Mouse (Mus musculus) testis, adult 2 months (tissue): ENCODE measurements around the gene Epb41l3.

Experiments used
- CTCF ChIP-seq: fragments of 200-500 bp; IDR thresholded peaks from 2 replicates; pipeline ENCODE4 v1.5.1; 2012; ENCODE audit warnings: low read depth, mild to moderate bottlenecking, inconsistent platforms, low read length, moderate library complexity; ENCODE audit not compliant: control insufficient read depth, insufficient read depth, insufficient replicate concordance
- POLR2A ChIP-seq: fragments of 200-500 bp; IDR thresholded peaks from 2 replicates; pipeline ENCODE4 v1.6.1; 2012; ENCODE audit warnings: low read depth, mild to moderate bottlenecking, inconsistent platforms, low read length, moderate library complexity; ENCODE audit not compliant: control insufficient read depth

DNA sequence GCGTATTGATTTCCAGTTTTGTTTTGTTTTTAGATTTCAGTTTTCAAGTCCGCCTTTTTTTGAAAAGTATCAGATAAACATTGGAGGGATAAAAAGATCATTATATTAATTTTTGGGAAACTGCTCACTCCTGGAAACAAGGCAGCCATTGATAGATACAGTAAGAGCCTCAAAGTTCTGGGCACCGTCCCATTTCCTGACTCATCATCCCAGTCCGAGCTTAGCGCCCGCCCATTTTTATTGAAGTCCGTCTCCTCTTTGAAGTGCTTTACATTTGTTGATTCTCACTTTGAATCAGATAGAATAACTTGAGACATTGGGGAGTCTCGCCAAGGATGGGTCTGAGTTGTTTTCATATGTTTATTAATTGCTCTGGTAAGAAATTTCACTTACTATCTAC lies 43.7 kb downstream of the Epb41l3 start:
- TF ChIP-seq CTCF, result no peak
- no peak for TF ChIP-seq POLR2A
